Mouse (Mus musculus) kidney, adult 2 months (tissue): ENCODE data around the gene Clpb.

Experiments
- CTCF ChIP-seq: fragments of 200-500 bp; conservative IDR thresholded peaks from 2 replicates; pipeline ENCODE4 v1.5.1; 2011; ENCODE audit warnings: low read depth, mild to moderate bottlenecking, control low read depth, low read length, moderate library complexity, mixed read lengths; ENCODE audit not compliant: insufficient read depth, insufficient read length
- POLR2A ChIP-seq: fragments of 200-500 bp; IDR thresholded peaks from one replicate; pipeline ENCODE4 v1.6.1; 2011; ENCODE audit warnings: low read depth, low read length, control low read depth

DNA sequence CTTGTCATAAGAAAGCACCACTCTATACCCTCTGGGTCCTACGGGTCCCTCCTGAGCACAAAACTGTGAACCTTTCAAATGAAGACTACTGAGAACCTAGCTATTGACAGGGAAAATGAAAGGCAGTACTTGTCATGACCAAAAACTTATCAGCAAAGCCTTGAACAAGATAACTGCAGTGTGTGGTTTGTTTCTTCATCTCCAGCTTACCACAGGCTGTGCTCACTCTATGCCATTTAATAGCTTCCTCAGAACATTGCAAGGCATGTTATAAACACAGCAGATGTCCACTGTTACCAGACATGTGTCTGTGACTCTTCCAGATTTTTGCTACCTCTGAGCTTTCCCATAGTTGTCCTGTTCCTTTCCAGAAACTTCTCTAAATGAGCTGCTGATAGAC, 113.6 kb downstream of the Clpb start:
- TF ChIP-seq CTCF (no peak), POLR2A (no peak)
